Mouse (Mus musculus) T-helper 17 cell (primary cell): Measurements from ENCODE around the gene Prkab1.

Source experiments
- in situ Hi-C, 2 experiments: fragments of 300-600 bp; cut with MboI, MseI; formaldehyde crosslinking; loops; 1 replicate in 1 of 2; 2 replicates in 1 of 2; pipeline ENCODE4 v1.15.1; 2025; ENCODE audit warnings: high pct_unique_total_duplicates in 2 of 2

Prkab1 gene

DNA sequence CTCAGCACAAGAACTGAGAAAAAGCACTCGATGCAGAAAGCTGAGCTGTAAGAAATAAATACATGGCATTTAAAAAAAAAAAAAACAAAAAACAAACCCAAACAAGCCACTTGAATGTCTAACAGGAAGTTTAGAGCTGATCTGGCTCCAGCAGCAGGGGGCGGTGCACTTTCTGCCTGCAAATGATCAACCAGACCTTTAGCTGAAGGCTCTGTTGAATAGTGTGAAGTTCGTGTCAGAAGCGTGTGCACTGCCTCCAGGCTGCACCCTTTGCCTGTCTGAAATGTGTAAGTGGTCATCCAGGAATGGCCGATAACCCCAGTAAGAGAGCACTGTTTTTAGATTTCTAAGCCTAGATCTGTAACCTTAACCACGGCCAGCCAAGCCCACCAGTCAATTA, 5.5 kb downstream of the Prkab1 start:
- in situ Hi-C loops, result no loop called here

DNA sequence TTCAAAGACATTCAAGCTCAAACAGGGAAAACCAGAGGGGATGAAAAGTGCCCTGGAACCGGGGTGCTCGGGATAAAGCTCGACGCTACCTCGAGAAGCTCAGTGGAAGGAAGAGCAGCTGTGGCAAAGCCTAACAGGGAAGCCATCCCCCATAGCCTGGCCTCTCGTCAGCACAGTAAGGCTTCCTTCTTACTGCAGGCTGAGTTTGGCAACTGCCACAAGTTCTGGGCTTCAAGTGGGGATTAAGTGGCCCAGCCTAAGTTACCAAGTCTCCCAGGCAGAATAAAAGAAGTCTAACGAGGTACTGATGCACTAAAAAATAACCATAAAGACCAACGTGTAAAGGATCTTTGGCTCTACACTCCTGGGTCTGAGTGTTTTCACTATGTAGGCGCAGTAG, 6.1 kb downstream of the Prkab1 start:
- in situ Hi-C loops, result no loop called here

DNA sequence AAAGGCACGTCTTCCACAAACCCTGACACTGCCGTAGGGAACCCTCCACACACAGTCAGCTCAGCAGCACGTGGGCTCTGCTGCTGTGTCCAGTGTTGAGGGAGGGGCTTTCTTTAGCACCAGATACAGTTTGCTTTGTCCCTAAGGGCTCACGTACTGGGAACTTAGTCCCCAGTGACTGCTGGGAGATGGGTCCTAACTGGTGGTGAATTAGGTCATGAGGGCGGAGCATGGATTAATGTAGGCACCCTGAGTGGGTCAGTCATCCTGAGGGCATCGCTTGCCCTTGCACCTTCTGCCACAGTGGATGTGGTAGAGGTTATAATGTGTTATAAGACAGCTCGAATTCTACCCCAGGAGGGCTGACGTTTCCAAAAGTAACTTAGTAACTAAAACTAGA, 6.9 kb downstream of the Prkab1 start:
- in situ Hi-C loops, result no loop called here

DNA sequence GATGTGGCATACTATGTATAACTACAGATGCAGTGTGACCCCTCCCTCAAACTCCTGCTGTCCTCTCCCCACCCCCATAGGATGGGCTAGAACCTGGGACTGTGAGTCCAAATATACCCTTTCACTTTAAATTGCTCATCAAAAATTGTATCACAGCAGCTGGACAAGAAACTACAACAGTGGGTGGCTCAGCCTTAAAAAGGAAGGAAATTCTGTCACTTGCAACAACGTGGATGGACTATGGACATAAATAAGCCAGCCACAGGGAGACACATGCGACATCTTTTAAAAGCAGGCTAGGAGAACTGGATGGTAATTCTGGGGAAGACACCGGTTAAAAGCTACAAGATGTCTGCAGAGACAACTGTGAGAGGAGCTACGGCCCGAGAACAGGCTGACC, 7.8 kb downstream of the Prkab1 start:
- in situ Hi-C loops, result no loop called here

DNA sequence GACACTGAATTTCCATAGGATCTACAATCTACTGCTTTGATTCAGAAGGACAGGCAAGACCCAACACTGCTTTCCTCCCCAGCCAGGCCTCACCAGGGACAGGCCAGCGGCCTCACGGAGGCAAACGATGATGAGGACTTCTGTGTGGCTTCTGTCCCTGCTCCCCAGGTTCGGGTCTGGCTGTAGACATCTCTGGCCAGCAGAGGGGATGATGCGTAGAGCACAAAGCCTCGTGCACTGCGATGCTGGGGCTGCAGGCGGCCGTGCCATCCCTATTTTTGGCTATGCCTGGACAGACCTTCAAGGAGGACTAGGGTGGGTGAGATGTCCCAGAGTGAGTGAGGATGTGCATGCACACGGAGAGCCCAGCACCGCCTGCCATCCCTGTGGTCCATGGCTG, 10.1 kb downstream of the Prkab1 start:
- in situ Hi-C loops, result no loop called here

DNA sequence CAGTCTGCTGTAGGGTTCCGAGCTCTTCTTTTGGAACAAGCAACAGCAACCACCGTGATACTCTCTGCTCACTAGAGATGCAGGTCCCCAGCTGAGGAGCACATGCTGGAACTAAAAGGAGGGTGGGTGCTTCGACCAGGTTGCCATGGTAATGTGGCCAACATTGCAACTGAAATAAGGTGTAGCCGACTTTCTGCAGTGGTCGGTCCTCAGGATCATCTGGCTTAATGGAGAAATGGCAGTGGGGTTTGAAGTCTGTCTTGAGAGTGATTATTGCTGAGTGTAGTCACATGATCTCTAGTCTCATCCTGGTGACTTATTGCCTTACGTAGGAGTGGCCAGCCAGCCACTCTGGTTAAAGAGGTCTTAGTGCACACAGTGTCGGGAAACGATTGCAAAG, 10.5 kb downstream of the Prkab1 start:
- in situ Hi-C loops, result no loop called here

DNA sequence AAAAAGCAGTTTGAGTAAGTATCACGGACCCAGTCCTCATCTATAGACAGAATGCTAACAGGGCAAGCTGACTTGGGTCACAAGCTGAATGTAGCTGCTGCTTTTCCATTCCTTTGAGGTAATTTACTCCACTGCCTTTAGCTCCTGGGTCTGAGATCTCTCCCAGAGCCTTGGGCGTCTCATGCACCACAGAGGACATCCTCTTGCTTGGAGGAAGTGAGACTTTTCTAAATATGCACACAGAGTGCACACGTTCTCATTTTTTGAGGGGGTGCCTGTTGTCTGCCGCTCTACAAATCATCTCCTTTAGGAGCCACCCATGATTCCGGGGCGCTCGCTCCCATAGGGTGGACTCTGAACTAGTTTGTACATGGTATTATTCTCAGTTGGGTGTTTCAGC, 11.8 kb downstream of the Prkab1 start:
- in situ Hi-C loops, result no loop called here

DNA sequence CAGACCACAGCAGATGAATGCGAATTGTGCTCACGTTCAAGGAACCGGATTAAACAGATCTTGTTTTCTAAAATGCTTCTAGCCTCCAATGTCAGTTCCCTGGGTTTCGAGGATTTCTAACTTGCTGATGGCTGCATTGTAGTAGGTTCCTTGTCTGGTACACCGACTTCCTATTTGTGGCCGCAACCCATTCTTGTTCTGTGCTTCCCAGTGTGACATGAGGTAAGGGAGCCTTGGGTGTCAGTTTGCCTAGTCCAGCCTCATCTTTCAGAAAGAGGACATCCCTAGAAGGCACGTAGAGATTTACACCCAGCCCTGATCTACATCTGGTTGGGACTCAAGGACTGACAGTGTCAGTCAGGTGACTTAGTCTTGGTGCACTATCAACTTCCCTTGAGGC, 12.6 kb downstream of the Prkab1 start:
- in situ Hi-C loops, result no loop called here

DNA sequence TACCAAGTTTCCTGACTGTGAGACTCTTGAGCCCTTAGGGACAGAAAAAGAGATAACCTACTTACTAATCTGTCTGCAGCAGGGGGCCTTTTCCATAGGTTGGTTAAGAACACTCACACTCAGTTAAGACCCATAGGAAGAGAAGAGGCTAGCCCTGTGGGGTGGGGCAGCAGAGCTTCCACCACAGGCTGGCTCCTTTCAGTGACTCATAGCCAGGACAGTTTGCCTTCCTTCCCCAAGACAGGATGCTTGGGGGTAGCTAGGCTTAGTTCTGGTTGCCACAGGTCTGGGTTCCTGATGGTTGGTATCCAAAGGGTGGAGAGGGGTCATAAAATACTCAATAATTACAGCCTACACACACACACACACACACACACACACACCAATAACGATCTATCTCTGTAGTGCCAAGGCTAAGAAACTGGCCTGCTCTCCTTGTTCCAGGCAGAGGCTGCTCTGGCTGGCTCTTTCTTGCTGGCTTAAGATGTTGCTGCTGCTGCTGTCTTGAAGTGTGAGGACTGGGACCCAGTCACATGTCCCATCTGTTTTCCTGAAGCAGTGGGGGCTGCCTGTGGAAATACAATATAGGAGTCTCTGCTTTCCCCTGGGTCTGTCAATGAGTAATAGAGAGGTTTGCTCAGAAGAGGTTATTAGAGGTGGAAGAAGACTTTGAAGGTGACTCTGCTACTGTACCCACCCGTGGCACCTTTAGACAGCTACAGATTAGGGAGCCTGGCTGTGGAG, 14.3 kb downstream of the Prkab1 start:
- in situ Hi-C loops, result no loop called here

DNA sequence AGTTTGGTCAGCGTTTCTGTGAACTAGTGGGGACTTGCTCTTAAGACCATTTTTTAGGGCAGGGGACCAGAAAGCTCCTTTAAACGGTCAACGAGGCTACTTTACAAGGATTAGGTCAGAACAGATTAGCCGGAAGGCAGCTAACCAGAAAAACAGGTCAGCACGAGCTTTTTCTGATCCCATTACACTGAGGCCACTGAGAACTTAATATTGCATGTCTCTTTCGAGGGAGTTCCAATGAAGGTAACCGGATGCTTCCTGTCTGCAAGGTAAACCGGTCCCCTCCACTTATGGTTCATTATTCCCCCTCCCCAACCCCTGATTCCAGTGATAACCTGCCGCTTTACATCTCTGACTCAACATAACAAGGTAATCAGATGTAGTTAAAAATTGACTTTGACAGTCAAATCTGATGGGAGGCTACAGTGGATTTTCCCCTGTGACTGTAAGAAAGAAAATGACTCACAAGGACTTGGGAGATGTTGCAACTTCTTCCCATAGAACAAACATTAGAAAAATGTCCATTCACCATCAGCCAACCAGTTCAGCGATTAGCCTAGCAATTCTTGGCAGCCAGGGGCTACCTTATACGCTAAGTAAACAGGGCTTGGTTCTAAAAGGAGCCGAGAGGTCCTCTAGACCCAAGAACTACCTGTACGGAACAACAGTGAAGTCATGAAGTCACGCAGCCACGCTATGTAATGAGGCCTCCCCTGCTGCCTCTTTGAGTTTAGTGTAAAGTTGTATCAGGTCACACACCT, 15.0 kb downstream of the Prkab1 start:
- in situ Hi-C loops, result no loop called here

DNA sequence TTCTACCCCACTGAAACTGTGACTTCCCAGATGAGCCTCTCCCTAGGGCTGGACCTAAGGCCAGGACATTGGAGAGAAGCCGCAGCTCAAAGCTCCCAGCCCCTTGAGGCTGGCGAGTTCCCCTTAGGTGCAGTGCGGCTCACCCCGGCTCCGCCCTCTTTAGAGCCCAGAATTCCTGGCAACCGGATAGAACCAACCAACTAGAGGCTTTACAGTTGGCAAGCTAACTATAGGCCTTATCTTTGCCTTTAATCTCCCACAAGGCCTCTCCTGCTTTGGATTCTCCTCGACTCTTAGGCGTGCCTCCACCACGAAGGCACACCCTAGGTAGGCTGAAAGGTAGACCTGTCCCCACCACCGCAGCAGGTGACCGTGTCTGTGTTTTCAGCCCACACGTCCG, 16.6 kb downstream of the Prkab1 start:
- in situ Hi-C loops, result no loop called here

DNA sequence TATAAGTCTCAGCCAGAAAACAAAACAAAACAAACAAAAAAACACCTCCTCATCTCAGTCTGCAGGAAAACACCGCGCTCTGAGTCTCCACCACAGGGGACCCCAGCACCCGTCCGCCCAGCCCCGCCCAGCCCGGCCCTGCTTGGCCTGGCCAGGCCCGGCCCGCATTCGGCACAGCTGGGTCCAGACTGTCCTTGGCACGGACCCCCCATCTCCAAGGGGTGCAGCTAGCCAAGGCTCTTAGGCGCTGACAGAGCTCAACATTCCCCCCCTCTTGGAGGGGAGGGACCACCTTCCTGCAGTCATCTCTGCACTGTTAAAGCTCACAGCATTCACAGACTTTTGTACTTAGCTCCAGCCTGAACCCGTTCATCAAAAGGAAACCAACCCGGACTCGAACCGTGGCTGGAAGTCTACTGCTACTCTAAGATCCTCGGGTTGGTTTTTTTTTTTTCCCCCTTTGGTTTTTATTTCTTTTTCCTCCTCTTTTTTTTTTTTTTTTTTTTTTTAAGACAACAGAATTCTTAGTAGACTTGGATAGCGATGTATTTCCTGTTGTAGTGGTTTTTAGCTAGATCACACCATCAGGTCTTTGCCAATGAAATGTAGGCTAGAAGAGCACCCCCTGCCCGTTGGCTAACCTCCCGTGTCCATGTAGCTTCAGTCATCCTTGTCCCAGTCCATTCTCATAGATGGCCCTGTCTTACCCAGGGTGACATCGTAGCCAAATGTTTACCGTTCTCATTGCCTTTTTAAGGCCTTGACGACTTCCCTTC, 17.8 kb downstream of the Prkab1 start:
- in situ Hi-C loops, result no loop called here

DNA sequence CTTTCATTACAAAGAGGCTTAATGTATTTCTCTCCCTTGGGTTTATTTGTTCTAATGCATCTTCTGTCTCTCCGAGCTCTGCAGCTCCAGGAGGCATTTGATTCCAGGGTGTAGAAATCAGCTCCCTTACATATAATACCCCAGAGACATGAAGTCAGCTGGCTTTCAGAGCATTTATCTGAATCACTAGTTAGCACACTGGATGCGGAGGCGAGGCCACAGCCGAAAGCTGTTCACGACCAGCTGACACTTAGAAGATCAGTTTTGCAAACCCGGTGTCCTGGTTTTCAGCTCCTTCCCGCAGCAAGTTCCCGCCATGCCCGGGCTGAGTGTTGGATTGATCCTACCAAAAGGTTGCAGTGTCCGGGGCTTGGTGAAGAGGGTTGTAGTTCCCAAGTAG, 20.0 kb downstream of the Prkab1 start:
- in situ Hi-C loops, result no loop called here

DNA sequence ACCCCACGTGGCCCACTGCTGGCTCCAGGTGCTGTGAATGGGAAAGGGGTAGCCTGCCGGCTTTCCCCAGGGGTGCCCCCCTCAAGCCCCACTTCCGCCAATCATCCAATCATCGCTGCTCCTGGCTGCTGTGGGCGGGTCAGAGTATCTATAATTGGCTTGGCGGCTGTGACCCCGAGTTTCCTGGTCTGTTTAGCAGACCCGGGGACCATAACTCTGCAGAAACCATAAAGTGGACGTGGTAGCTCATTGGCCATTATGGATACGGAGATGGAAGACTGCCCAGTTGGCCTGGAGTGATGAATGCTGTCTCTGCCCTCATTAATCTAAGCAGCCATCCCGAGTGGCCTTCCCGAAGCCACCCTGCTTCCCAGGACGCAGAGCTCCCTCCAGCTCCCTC, 20.5 kb downstream of the Prkab1 start:
- in situ Hi-C loops, result no loop called here

DNA sequence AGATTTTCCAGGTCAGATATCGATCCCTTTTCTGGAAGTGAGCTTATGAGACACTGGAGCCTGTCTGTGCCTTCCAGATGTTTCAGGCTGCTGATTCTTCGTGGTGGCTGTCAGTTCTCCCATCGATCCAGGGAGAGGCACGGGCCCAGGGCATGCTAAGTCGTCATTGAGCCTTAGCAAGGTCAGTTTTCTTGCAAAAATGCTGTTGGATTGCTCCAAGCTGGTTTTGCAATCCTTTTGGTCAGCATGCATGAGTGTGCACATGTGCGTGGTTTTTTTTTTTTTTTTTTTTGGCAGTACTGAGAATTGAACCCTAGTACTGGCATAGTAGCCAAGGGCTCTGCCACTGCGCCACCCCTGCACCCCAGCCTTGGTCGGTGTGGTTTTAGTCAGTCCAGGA, 21.2 kb downstream of the Prkab1 start:
- in situ Hi-C loops, result no loop called here

DNA sequence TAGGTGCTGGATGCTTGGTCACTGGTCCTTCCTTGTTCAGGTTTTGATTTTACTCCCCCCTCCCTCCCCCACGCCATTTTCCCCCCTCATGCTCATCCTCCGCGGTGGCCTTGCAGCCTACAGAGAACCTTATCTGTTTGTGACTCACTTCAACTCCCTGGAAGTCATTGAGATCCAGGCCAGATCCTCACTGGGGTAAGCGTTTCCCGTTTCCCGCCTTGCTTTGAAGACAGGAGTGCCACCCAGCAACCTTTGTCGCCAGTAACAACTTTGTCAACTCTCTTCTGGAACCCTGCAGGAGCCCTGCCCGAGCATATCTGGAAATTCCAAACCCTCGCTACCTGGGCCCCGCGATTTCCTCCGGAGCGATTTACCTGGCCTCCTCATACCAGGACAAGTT, 26.9 kb downstream of the Prkab1 start:
- in situ Hi-C loops, result no loop called here

DNA sequence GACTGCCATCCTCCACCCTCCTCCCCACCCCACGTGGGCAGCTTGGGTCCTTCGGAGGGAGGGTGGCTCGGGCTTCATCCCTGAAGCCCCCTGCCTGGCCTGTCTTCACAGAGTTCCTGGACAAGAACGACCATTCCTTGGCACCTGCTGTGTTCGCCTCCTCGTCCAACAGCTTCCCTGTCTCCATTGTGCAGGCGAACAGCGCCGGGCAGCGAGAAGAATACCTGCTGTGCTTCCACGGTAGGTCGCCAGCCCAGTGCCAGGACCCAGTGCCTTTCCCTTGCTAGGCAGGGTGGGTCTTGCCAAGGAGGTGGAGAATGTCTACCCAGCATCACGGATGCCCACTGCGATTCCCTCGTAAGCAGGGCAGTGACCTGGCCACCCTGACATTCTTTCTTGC, 30.2 kb downstream of the Prkab1 start:
- in situ Hi-C loops, result no loop called here

DNA sequence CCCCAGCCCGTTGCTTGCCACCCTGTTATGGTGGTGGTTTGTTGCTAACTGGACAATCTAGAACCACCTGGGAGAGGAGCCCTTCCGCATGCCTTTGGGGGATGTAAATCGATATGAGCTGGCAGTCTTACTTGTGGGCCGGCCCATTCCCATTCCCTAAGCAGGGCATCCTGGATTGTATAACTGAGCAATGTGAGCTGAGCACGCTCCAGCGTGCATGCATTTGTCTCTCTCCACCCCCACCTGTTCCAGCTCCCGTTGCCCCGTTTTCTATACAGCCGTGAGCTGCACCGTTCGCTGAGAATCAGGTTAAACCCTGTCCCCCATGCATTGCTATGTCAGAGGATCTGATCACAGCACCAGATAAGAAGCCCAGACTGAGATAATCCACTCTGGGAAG, 32.6 kb downstream of the Prkab1 start:
- in situ Hi-C loops, result no loop called here

DNA sequence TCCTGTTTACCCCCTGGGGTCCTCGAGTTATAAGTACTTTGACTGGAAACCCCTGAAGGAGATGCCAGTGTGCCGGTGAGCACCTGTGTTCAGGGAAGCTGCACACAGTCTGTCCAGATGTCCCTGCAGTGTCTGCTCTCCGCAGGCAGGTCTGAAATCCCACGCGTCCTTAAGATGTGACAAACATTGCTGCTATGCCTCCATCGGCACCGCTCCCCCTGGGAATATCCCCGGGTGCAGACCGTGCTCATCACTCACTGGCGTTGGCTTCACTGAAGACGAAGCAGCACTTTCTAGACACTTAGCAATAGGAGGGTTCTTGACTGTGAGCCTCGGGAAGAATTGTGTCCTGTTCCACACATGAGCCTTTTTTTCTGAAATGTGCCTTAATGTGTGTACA, 37.0 kb downstream of the Prkab1 start:
- in situ Hi-C loops, result no loop called here

DNA sequence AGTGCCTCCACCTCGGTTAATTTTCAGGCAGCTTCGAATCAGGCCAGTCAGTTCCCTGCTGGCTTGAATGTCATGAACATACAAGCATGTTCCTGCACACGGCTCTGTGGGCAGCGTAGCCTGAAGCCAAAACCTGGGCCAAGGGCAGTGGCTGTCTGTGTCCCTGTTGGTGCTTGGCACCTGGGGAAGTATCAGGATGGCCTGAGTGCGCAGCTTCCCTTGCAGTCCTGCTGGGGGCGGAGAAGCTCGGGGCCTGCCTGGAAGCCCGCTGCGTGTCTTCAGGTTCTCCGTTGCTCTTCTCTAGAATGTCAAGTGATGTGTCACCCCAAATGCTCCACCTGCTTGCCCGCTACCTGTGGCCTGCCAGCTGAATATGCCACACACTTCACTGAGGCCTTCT, 39.2 kb downstream of the Prkab1 start:
- in situ Hi-C loops, result no loop called here

DNA sequence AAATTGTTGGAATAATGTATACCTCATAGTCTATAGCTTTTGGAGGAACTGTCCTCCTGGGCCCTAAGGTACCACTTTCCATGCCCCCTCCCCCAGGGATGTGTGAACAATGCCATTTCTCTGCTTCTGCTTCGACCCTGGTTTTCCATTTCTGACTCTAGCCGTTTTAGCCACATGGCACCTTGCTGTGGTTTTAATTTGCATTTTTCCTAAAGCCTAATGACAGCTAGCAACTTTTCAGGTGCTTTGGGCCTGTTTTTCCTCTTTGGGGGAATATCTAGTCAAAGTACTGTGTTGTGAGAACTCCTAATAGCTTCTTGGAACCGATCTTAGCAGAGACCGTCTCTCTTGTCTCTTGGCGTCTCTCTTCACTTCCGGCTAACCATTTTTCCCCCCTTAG, 39.9 kb downstream of the Prkab1 start:
- in situ Hi-C loops, result no loop called here

DNA sequence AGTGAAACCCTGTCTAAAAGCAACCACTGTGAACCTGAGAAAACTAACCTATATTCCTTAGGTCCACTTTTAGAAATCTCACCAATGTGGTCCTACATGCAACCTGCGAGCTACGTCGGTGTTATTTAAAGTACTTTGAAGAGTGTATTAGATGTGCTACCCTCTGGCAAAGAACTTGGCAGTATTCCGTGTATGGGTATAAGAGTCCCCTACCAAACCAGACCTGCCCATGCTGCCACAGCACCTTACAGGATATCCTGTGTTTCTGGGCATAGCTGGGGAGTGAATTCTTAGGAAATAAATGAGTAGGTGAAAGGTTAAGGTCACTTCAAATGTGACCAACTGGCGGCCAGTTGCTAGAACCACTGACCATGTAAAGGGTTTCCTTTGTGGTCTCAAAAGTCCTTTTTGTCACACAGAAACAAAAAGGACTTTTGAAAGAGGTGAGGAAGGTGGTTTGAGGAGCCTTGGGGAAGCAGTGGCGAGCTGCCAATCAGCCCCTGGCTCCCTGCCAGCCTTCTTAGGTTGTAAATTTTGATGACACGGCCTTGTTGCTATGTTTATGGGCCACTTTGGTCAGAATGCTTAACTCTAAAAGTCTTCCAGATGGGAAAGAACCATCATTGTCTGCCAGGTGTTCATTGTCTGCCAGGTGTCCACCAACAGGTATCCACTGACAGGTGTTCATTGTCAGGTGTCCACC, 41.5 kb downstream of the Prkab1 start:
- in situ Hi-C loops, result no loop called here
